Mouse (Mus musculus) CH12.LX (cell line): Measurements from ENCODE around the gene Polr3b. TPM values are rescaled to one million over a fixed set of nuclear protein-coding genes. Genes with fewer than 3 reads are reported as not detected.

Source experiments
- DNase-seq: peaks from one replicate; pipeline ENCODE4 v3.0.0-alpha.2; 2013; ENCODE audit errors: extremely low read depth
- H3K27ac ChIP-seq: 2 replicates; pipeline ENCODE4 v1.5.1; 2012; ENCODE audit warnings: low read depth, mild to moderate bottlenecking, control low read depth, moderate library complexity; ENCODE audit not compliant: insufficient read depth
- H3K27me3 ChIP-seq: replicated peaks from 2 replicates; pipeline ENCODE3; 2012; ENCODE audit warnings: inconsistent platforms
- H3K36me3 ChIP-seq, 2 experiments: replicated peaks in 1 of 2; 2 replicates each; pipeline versions ENCODE3 to v1.6.1; 2012; ENCODE audit warnings: inconsistent platforms in 1 of 2, low read length in 1 of 2, mild to moderate bottlenecking in 1 of 2, mixed read lengths in 1 of 2, moderate library complexity in 1 of 2; ENCODE audit not compliant: control insufficient read depth in 1 of 2, insufficient read depth in 1 of 2
- H3K4me1 ChIP-seq, 2 experiments: 2 replicates each; pipeline ENCODE4 v1.6.1; 2012; ENCODE audit warnings: inconsistent platforms in 1 of 2, moderate library complexity in 1 of 2; ENCODE audit not compliant: insufficient read depth in 2 of 2, control insufficient read depth in 1 of 2
- H3K4me2 ChIP-seq: 2 replicates; pipeline ENCODE4 v1.6.1; 2012; ENCODE audit warnings: low read depth, mild to moderate bottlenecking, control low read depth; ENCODE audit not compliant: poor library complexity, insufficient read depth, severe bottlenecking
- H3K4me3 ChIP-seq, 3 experiments: fragments of 150-350 bp in 1 of 3; sonication (generic) in 1 of 3; replicated peaks in 1 of 3; 2 replicates each; pipeline versions ENCODE3 to v1.5.1; 2011 to 2012; ENCODE audit warnings: low read depth in 2 of 3, low read length in 2 of 3, mild to moderate bottlenecking in 2 of 3, moderate library complexity in 2 of 3, control low read depth in 1 of 3, improper control_type of control experiment in 1 of 3, inconsistent platforms in 1 of 3, mixed read lengths in 1 of 3; ENCODE audit not compliant: poor library complexity in 1 of 3
- H3K79me2 ChIP-seq: replicated peaks from 2 replicates; pipeline ENCODE4 v1.6.1; 2012; ENCODE audit warnings: mild to moderate bottlenecking, moderate library complexity; ENCODE audit not compliant: control insufficient read depth, poor library complexity, insufficient read depth, severe bottlenecking; ENCODE audit errors: extremely low read depth
- H3K9ac ChIP-seq: 2 replicates; pipeline ENCODE4 v1.6.1; 2012; ENCODE audit warnings: low read depth, mild to moderate bottlenecking, control low read depth, moderate library complexity; ENCODE audit not compliant: insufficient read depth
- H3K9me3 ChIP-seq: replicated peaks from 2 replicates; pipeline ENCODE3; 2012; ENCODE audit warnings: low read length, inconsistent platforms, mixed read lengths
- BHLHE40 ChIP-seq: IDR thresholded peaks from 2 replicates; pipeline ENCODE4 v1.6.1; 2011; ENCODE audit warnings: mild to moderate bottlenecking, low read depth, low read length, improper control_type of control experiment
- CTCF ChIP-seq, 2 experiments: IDR thresholded peaks in 1 of 2; conservative IDR thresholded peaks in 1 of 2; 2 replicates each; pipeline ENCODE4 v1.5.1; 2011 to 2012; ENCODE audit warnings: low read depth in 2 of 2, low read length in 2 of 2, improper control_type of control experiment in 1 of 2, inconsistent platforms in 1 of 2, mild to moderate bottlenecking in 1 of 2, moderate library complexity in 1 of 2
- E2F4 ChIP-seq: IDR thresholded peaks from 2 replicates; pipeline ENCODE4 v1.6.1; 2011; ENCODE audit warnings: low read depth, low read length, improper control_type of control experiment; ENCODE audit not compliant: insufficient replicate concordance
- ELF1 ChIP-seq: IDR thresholded peaks from 2 replicates; pipeline ENCODE4 v1.6.1; 2014; ENCODE audit warnings: low read depth, mild to moderate bottlenecking, inconsistent platforms, low read length, improper control_type of control experiment
- ETS1 ChIP-seq: conservative IDR thresholded peaks from 2 replicates; pipeline ENCODE4 v1.6.1; 2012; ENCODE audit warnings: low read depth, mild to moderate bottlenecking, inconsistent platforms, low read length, improper control_type of control experiment, moderate library complexity
- GABPA ChIP-seq: IDR thresholded peaks from 2 replicates; pipeline ENCODE4 v1.6.1; 2012; ENCODE audit warnings: low read depth, low read length, improper control_type of control experiment, inconsistent platforms; ENCODE audit not compliant: insufficient replicate concordance
- HCFC1 ChIP-seq: IDR thresholded peaks from 2 replicates; pipeline ENCODE4 v1.6.1; 2012; ENCODE audit warnings: low read depth, mild to moderate bottlenecking, inconsistent platforms, low read length, improper control_type of control experiment
- JUN ChIP-seq: IDR thresholded peaks from 2 replicates; pipeline ENCODE4 v1.6.1; 2011; ENCODE audit warnings: low read depth, mild to moderate bottlenecking, low read length, improper control_type of control experiment, moderate library complexity; ENCODE audit not compliant: insufficient read depth
- KAT2A ChIP-seq: IDR thresholded peaks from 2 replicates; pipeline ENCODE4 v1.6.1; 2012; ENCODE audit warnings: low read length, improper control_type of control experiment, inconsistent platforms; ENCODE audit not compliant: insufficient replicate concordance
- MAX ChIP-seq: IDR thresholded peaks from 2 replicates; pipeline ENCODE4 v1.6.1; 2011; ENCODE audit warnings: low read length, improper control_type of control experiment
- MAZ ChIP-seq: IDR thresholded peaks from 2 replicates; pipeline ENCODE4 v1.6.1; 2012; ENCODE audit warnings: low read depth, mild to moderate bottlenecking, inconsistent platforms, low read length, improper control_type of control experiment, moderate library complexity
- MEF2A ChIP-seq: IDR thresholded peaks from 2 replicates; pipeline ENCODE4 v1.6.1; 2014; ENCODE audit warnings: low read depth, mild to moderate bottlenecking, inconsistent platforms, low read length, improper control_type of control experiment, borderline replicate concordance
- MXI1 ChIP-seq: IDR thresholded peaks from 2 replicates; pipeline ENCODE4 v1.6.1; 2011; ENCODE audit warnings: mild to moderate bottlenecking, low read depth, low read length, improper control_type of control experiment
- NELFE ChIP-seq: IDR thresholded peaks from 2 replicates; pipeline ENCODE4 v1.6.1; 2011; ENCODE audit warnings: low read depth, low read length, improper control_type of control experiment
- NRF1 ChIP-seq: IDR thresholded peaks from 2 replicates; pipeline ENCODE4 v1.6.1; 2014; ENCODE audit warnings: low read depth, mild to moderate bottlenecking, inconsistent platforms, low read length, improper control_type of control experiment, moderate library complexity
- PAX5 ChIP-seq: IDR thresholded peaks from 2 replicates; pipeline ENCODE4 v1.6.1; 2012; ENCODE audit warnings: low read length, inconsistent platforms, mixed read lengths
- RAD21 ChIP-seq: IDR thresholded peaks from 2 replicates; pipeline ENCODE4 v1.6.1; 2011; ENCODE audit warnings: low read depth, mild to moderate bottlenecking, low read length, improper control_type of control experiment, moderate library complexity
- RCOR1 ChIP-seq: conservative IDR thresholded peaks from 2 replicates; pipeline ENCODE4 v1.6.1; 2012; ENCODE audit warnings: low read depth, mild to moderate bottlenecking, inconsistent platforms, low read length, improper control_type of control experiment
- SMC3 ChIP-seq: IDR thresholded peaks from 2 replicates; pipeline ENCODE4 v1.6.1; 2011; ENCODE audit warnings: low read depth, low read length, improper control_type of control experiment
- TBP ChIP-seq: conservative IDR thresholded peaks from 2 replicates; pipeline ENCODE4 v1.6.1; 2011; ENCODE audit warnings: low read depth, low read length, improper control_type of control experiment
- TCF12 ChIP-seq: IDR thresholded peaks from 2 replicates; pipeline ENCODE4 v1.6.1; 2014; ENCODE audit warnings: low read depth, mild to moderate bottlenecking, inconsistent platforms, low read length, improper control_type of control experiment
- UBTF ChIP-seq: IDR thresholded peaks from 2 replicates; pipeline ENCODE4 v1.6.1; 2012; ENCODE audit warnings: low read depth, mild to moderate bottlenecking, inconsistent platforms, low read length, improper control_type of control experiment, moderate library complexity
- USF1 ChIP-seq: IDR thresholded peaks from 2 replicates; pipeline ENCODE4 v1.6.1; 2014; ENCODE audit warnings: low read depth, mild to moderate bottlenecking, inconsistent platforms, low read length, improper control_type of control experiment
- USF2 ChIP-seq: conservative IDR thresholded peaks from 2 replicates; pipeline ENCODE4 v1.6.1; 2011; ENCODE audit warnings: low read depth, low read length, improper control_type of control experiment
- ZC3H11A ChIP-seq: IDR thresholded peaks from 2 replicates; pipeline ENCODE4 v1.6.1; 2012; ENCODE audit warnings: low read depth, mild to moderate bottlenecking, inconsistent platforms, low read length, improper control_type of control experiment
- ZKSCAN1 ChIP-seq: IDR thresholded peaks from 2 replicates; pipeline ENCODE4 v1.6.1; 2012; ENCODE audit warnings: low read depth, inconsistent platforms, low read length, improper control_type of control experiment, borderline replicate concordance
- ZNF384 ChIP-seq: IDR thresholded peaks from 2 replicates; pipeline ENCODE4 v1.6.1; 2012; ENCODE audit warnings: low read depth, low read length, improper control_type of control experiment, inconsistent platforms
- dilution Hi-C: fragments of 300-500 bp; cut with MboI; formaldehyde crosslinking; loops from 2 replicates; pipeline ENCODE4 v1.14.3; 2020; ENCODE audit warnings: low sequenced_read_pairs; ENCODE audit not compliant: extremely low pct_unique_long_range_greater_than_20kb, extremely low pct_ligation_motif_present
- in situ Hi-C: fragments of 300-500 bp; cut with MboI; formaldehyde crosslinking; loops from 3 replicates; pipeline ENCODE4 v1.14.3; 2019; ENCODE audit warnings: low sequenced_read_pairs, low pct_ligation_motif_present, low pct_unique_long_range_greater_than_20kb, mixed read lengths
- polyA plus RNA-seq: library from polyadenylated mRNA; unstranded; fragments of >175 nt; gene quantifications from 2 replicates; pipeline ENCODE4 v1.2.1, GENCODE M21; 2012; ENCODE audit warnings: low read depth; ENCODE audit not compliant: insufficient read length
- total RNA-seq, 2 experiments: library from RNA; depleted of rRNA; stranded (reverse); fragments of 300-350 nt in 1 of 2; fragments of >200 nt in 1 of 2; gene quantifications; 2 replicates each; pipeline ENCODE4 v1.2.3; 2012 to 2014

Gene Polr3b
- total and polyA plus RNA-seq, 3 experiments, result 13.0 to 20.8 (median 16.3) TPM

DNA sequence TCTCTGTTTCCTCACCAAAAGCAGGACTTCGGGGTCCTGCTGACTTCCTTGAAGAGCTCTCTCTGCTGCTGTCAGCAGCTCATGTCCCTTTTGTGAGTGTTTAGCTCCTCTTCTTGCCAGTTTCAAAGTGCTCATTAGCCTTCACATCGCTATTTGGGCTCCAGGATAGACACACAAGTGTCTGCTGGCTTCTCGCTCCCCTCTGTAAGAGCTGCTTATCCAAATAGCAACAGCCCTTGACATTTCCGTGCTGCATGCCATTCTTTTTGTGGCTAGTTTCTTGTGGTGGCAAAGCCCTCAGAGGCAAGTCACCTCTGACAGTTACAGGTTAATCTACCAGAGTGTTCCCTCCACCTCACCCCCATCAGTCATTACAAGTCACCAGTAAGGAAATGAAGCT lies 56.3 kb downstream of the Polr3b start:
- dilution Hi-C loops, result no loop called here
- DNase-seq, result no peak
- Histone ChIP-seq H3K4me1 (no peaks in the 10 kb centered on the region), H3K9me3 (no peaks in the 10 kb centered on the region), H3K79me2 (no peaks in the 10 kb centered on the region), H3K27ac (no peak overlapping the region), H3K4me3 (no peak overlapping the region), H3K9ac (no peak overlapping the region), H3K4me2 (no peak overlapping the region), H3K27me3 (no peaks in the 10 kb centered on the region), H3K36me3 (peaks cover 35 to 81% of the 10 kb centered on the region in 2 experiments)
- TF ChIP-seq ZNF384 (no peak), ELF1 (no peak), USF1 (no peak), SMC3 (no peak), MEF2A (no peak), ZC3H11A (no peak), TBP (no peak), HCFC1 (no peak), E2F4 (no peak), NELFE (no peak), BHLHE40 (no peak), PAX5 (no peak), MXI1 (no peak), TCF12 (no peak), NRF1 (no peak), RAD21 (no peak), MAX (no peak)
- in situ Hi-C loops, result no loop called here

DNA sequence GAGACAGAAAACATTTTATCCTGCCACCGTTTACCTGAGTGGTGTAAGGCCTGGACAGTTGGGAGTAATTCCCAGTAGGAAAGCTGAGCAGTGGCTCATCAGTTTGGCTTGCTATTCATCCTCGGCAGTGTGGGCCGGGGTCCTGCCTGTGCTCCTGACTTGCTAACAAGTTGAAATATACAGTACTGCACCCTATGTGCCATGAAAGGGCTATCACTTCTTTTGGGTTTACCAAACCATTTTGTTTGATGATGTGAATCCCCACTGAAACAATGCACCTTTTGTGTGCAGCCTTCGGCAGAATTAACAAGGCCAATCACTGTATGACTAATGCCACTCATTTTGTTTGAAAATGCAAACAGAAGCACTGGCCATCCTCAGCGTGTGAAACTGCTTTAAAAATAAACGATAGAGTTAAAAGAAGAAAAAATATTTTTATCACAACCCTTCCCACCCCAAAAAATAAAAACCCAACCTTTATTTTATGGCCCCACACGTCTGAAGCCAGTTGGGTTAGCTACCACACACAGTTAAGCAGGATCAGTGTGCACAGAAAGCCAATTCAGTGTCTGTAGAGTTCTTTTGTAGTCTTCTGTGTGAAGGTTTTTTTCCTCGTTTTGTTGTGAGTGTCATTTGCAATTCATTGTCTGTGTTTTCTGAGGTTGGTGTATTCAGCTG lies 63.5 kb downstream of the Polr3b start:
- Histone ChIP-seq H3K27ac (no peak overlapping the region), H3K9me3 (no peaks in the 10 kb centered on the region), H3K36me3 (peaks cover 18 to 68% of the 10 kb centered on the region in 2 experiments)
- no peak for TF ChIP-seq MAX
- TF ChIP-seq SMC3, result no peak
- TF ChIP-seq PAX5, result no peak
- no peak for TF ChIP-seq MAZ
- no peak for TF ChIP-seq RCOR1
- TF ChIP-seq MEF2A, result no peak
- TF ChIP-seq GABPA, result no peak
- no peak for TF ChIP-seq UBTF
- no peak for TF ChIP-seq ZKSCAN1
- no peak for TF ChIP-seq CTCF (conservative IDR thresholded peaks at IDR 0.05 in 1 of 2, IDR thresholded peaks at IDR 0.05 in 1 of 2; ENCODE audit: low read depth in 2 of 2, low read length in 2 of 2)
- TF ChIP-seq USF1, result no peak
- TF ChIP-seq JUN, result no peak
- no peak for TF ChIP-seq USF2
- no peak for TF ChIP-seq KAT2A
- TF ChIP-seq TCF12, result no peak
- no peak for TF ChIP-seq ETS1
- TF ChIP-seq, all 38 proteins: peak for 0
- Histone ChIP-seq H3K4me3 (no peak overlapping the region), H3K4me2 (no peak overlapping the region), H3K27me3 (no peaks in the 10 kb centered on the region), H3K79me2 (no peaks in the 10 kb centered on the region), H3K4me1 (no peaks in the 10 kb centered on the region), H3K9ac (no peak overlapping the region)
- DNase-seq, result no peak
- dilution Hi-C loops (no loop called here), in situ Hi-C loops (no loop called here)
